Mouse (Mus musculus): ENCODE measurements around the gene Rpsa. TPM values are rescaled to one million over a fixed set of nuclear protein-coding genes. Genes with fewer than 3 reads are reported as not detected.

Rpsa gene
- total and polyA plus RNA-seq, 3 experiments, result 726 to 4,532 (median 1,827) TPM

GRCm38 (mm10) chr9:120084406-120084805, 43.1 kb upstream of the Rpsa start:
- no peaks in the 10 kb centered on the region for H3K9me3 ChIP-seq (replicated peaks; ENCODE audit: insufficient read depth, low read length)
- no peak for TF ChIP-seq TBP (IDR thresholded peaks at IDR 0.05; ENCODE audit: low read depth, low read length)
- no peak for TF ChIP-seq UBTF (IDR thresholded peaks at IDR 0.05; ENCODE audit: borderline replicate concordance, insufficient read depth, low read depth, low read length)
- TF ChIP-seq ZKSCAN1 (IDR thresholded peaks at IDR 0.05; ENCODE audit: low read depth, low read length), result no peak
- no peak for TF ChIP-seq GABPA (IDR thresholded peaks at IDR 0.05; ENCODE audit: low read depth, low read length)
- TF ChIP-seq E2F4 (IDR thresholded peaks at IDR 0.05; ENCODE audit: borderline replicate concordance, low read depth, low read length), result no peak
- TF ChIP-seq CHD2 (IDR thresholded peaks at IDR 0.05; ENCODE audit: low read length), result no peak
- TF ChIP-seq CTCF (IDR thresholded peaks at IDR 0.05 in 2 of 3, conservative IDR thresholded peaks at IDR 0.05 in 1 of 3; ENCODE audit: control insufficient read depth in 1 of 3, insufficient read depth in 1 of 3, low read depth in 2 of 3, low read length in 3 of 3, poor library complexity in 1 of 3, severe bottlenecking in 1 of 3), result no peak
- TF ChIP-seq TCF12 (IDR thresholded peaks at IDR 0.05; ENCODE audit: low read depth, low read length), result no peak
- no peak for TF ChIP-seq MAZ (IDR thresholded peaks at IDR 0.05; ENCODE audit: low read depth, low read length)
- no peak for TF ChIP-seq USF2 (IDR thresholded peaks at IDR 0.05; ENCODE audit: borderline replicate concordance in 1 of 2, insufficient read depth in 1 of 2, low read depth in 1 of 2, low read length in 2 of 2)
- TF ChIP-seq POLR2AphosphoS5 (IDR thresholded peaks at IDR 0.05; ENCODE audit: borderline replicate concordance, low read depth, low read length), result no peak
- no peak for TF ChIP-seq JUND (IDR thresholded peaks at IDR 0.05; ENCODE audit: low read depth, low read length)
- TF ChIP-seq RCOR1 (IDR thresholded peaks at IDR 0.05; ENCODE audit: low read depth, low read length), result no peak
- TF ChIP-seq ZNF384 (IDR thresholded peaks at IDR 0.05; ENCODE audit: low read depth, low read length), result no peak
- TF ChIP-seq MYC (IDR thresholded peaks at IDR 0.05; ENCODE audit: low read depth, low read length), result no peak
- TF ChIP-seq ZMIZ1 (IDR thresholded peaks at IDR 0.05; ENCODE audit: low read depth, low read length), result no peak
- no peak for TF ChIP-seq GATA1 (IDR thresholded peaks at IDR 0.05; ENCODE audit: low read depth, low read length)
- no peak for TF ChIP-seq BHLHE40 (IDR thresholded peaks at IDR 0.05; ENCODE audit: borderline replicate concordance, low read depth, low read length)
- no peak for TF ChIP-seq ELF1 (IDR thresholded peaks at IDR 0.05; ENCODE audit: low read depth, low read length)
- TF ChIP-seq MXI1 (IDR thresholded peaks at IDR 0.05; ENCODE audit: low read depth, low read length), result no peak
- no peak overlapping the region for H3K27ac ChIP-seq (ENCODE audit: control insufficient read depth, low read depth, low read length)
- no peaks in the 10 kb centered on the region for H3K27me3 ChIP-seq (ENCODE audit: control insufficient read depth in 1 of 2, insufficient read depth in 2 of 2, low read length in 2 of 2)
- no peak overlapping the region for H3K4me3 ChIP-seq (ENCODE audit: control insufficient read depth in 1 of 2, insufficient read depth in 1 of 2, low read depth in 2 of 2, low read length in 2 of 2)
- H3K4me1 ChIP-seq (ENCODE audit: control insufficient read depth in 1 of 2, insufficient read depth in 2 of 2, low read length in 2 of 2), result peaks cover 0 to 10% of the 10 kb centered on the region in 2 experiments; a peak in 2 of 4 replicates
- no peaks in the 10 kb centered on the region for H3K36me3 ChIP-seq (ENCODE audit: control insufficient read depth in 1 of 2, insufficient read depth in 2 of 2, low read length in 2 of 2)
- H3K79me2 ChIP-seq (ENCODE audit: control insufficient read depth, insufficient read depth, low read length, poor library complexity), result no peaks in the 10 kb centered on the region
- H3K9ac ChIP-seq (ENCODE audit: control insufficient read depth, low read depth, low read length, poor library complexity, severe bottlenecking), result no peak overlapping the region
- DNase-seq (ENCODE audit: low read depth, low spot score), result no peak

- TF ChIP-seq MEF2A (IDR thresholded peaks at IDR 0.05; ENCODE audit: extremely low read depth, insufficient replicate concordance, low read depth, low read length, poor library complexity, severe bottlenecking) (no peak), RAD21 (IDR thresholded peaks at IDR 0.05; ENCODE audit: low read depth, low read length) (peak; percentile 29), CTCF (IDR thresholded peaks at IDR 0.05 in 2 of 3, conservative IDR thresholded peaks at IDR 0.05 in 1 of 3; ENCODE audit: control insufficient read depth in 1 of 3, insufficient read depth in 1 of 3, low read depth in 2 of 3, low read length in 3 of 3, poor library complexity in 1 of 3, severe bottlenecking in 1 of 3) (peak; percentile 25 to 59 (median 48); a peak in 5 of 6 replicates), SMC3 (IDR thresholded peaks at IDR 0.05; ENCODE audit: low read depth, low read length) (peak; percentile 40; the same call in 1 of the 2 replicates)
- H3K4me1 ChIP-seq (ENCODE audit: control insufficient read depth in 1 of 2, insufficient read depth in 2 of 2, low read length in 2 of 2), result no peaks in the 10 kb centered on the region
- no peak overlapping the region for H3K4me3 ChIP-seq (ENCODE audit: control insufficient read depth in 1 of 2, insufficient read depth in 1 of 2, low read depth in 2 of 2, low read length in 2 of 2)
- no peak overlapping the region for H3K9ac ChIP-seq (ENCODE audit: control insufficient read depth, low read depth, low read length, poor library complexity, severe bottlenecking)
- no peaks in the 10 kb centered on the region for H3K27me3 ChIP-seq (ENCODE audit: control insufficient read depth in 1 of 2, insufficient read depth in 2 of 2, low read length in 2 of 2)
- no peaks in the 10 kb centered on the region for H3K79me2 ChIP-seq (ENCODE audit: control insufficient read depth, insufficient read depth, low read length, poor library complexity)
- H3K36me3 ChIP-seq (ENCODE audit: control insufficient read depth in 1 of 2, insufficient read depth in 2 of 2, low read length in 2 of 2), result no peaks in the 10 kb centered on the region
- no peak overlapping the region for H3K27ac ChIP-seq (ENCODE audit: control insufficient read depth, low read depth, low read length)
- no peaks in the 10 kb centered on the region for H3K9me3 ChIP-seq (replicated peaks; ENCODE audit: insufficient read depth, low read length)
- DNase-seq (ENCODE audit: low read depth, low spot score), result peak; percentile 32
These were observed 38.4 kb upstream of the Rpsa start for GRCm38 (mm10) chr9:120089125-120089524.
